Mouse (Mus musculus): ENCODE measurements around the gene H2-T23. TPM values are rescaled to one million over a fixed set of nuclear protein-coding genes. Genes with fewer than 3 reads are reported as not detected.
"Not testable (repeated sequence)": the region's sequence is repeated elsewhere in the genome, so short reads cannot be mapped to it uniquely, and the experiment has no call there.

The H2-T23 gene
- total RNA-seq (2012; rRNA removed) (21.8 and 23.0 TPM in 2 replicates), total RNA-seq (2014; rRNA removed) (35.6 and 38.8 TPM in 2 replicates), polyA plus RNA-seq (2012; ENCODE audit: insufficient read length, low read depth) (42.1 and 75.0 TPM in 2 replicates)

DNA sequence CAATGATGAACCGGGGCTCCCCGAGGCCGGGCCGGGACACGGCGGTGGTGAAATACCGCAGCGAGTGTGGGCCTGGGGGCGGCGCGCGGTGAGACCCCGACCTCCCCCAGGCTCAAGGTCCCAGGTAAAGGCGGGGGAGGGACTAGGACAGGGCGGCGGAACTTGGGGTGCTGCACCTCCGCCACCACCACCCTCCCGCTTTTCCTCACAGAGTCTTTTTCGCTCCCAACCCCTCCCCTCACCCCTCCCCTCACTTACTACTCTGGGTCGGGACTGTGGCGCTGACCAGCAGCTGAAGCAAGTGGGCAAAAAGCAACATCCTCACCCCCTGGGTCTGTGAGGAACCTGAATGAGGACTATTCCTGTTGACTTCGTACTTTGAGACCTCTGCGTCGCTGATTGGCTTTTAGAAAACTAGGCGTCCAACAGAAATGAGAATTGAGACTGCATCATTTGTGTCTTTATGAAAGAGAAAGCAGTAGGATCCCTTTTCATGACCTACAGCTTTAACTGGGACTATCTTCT, at the start of gene H2-T23:
Gene H2-T23 (minus strand): TSS at position 505 of the 525 bp plus-strand sequence.
- in situ Hi-C loops (cut with MboI; ENCODE audit: low pct_ligation_motif_present, low pct_unique_long_range_greater_than_20kb, low sequenced_read_pairs), result loop anchor here (10.0 kb wide), 1 partner anchor 82 kb away; no protein-coding TSS in a partner anchor
- H3K27me3 ChIP-seq (replicated peaks); DNase-seq (ENCODE audit: extremely low read depth); H3K4me1 ChIP-seq (ENCODE audit: control insufficient read depth in 1 of 2, insufficient read depth in 2 of 2); dilution Hi-C loops (cut with MboI; ENCODE audit: extremely low pct_ligation_motif_present, extremely low pct_unique_long_range_greater_than_20kb, low sequenced_read_pairs); H3K4me2 ChIP-seq (ENCODE audit: insufficient read depth, low read depth, poor library complexity, severe bottlenecking); H3K9me3 ChIP-seq (replicated peaks; ENCODE audit: low read length): not testable (repeated sequence)
- H3K27ac ChIP-seq (ENCODE audit: insufficient read depth, low read depth), result peak within 1 kb of the TSS; percentile 74
- H3K36me3 ChIP-seq (replicated peaks in 1 of 2; ENCODE audit: control insufficient read depth in 1 of 2, insufficient read depth in 1 of 2, low read length in 1 of 2), result peaks cover 2 to 13% of the 10 kb centered on the region in 2 experiments
- peaks cover 12% of the 10 kb centered on the region; the same call in 1 of the 2 replicates for H3K79me2 ChIP-seq (replicated peaks; ENCODE audit: control insufficient read depth, extremely low read depth, insufficient read depth, poor library complexity, severe bottlenecking)
- peak within 1 kb of the TSS; percentile 53 to 80 (median 58) for H3K4me3 ChIP-seq (replicated peaks in 1 of 3; ENCODE audit: low read depth in 2 of 3, low read length in 2 of 3, poor library complexity in 1 of 3)
- H3K9ac ChIP-seq (ENCODE audit: insufficient read depth, low read depth), result peak within 1 kb of the TSS; percentile 84
- TF ChIP-seq POLR2A (IDR thresholded peaks at IDR 0.05; ENCODE audit: low read depth, low read length) (peak; percentile 41; the same call in 1 of the 2 replicates), CHD2 (IDR thresholded peaks at IDR 0.05; ENCODE audit: low read length) (peak; percentile 87), TBP (conservative IDR thresholded peaks at IDR 0.05; ENCODE audit: low read depth, low read length) (0 out of 2 replicates have a peak, but pooled peaks have one; percentile 53)

DNA sequence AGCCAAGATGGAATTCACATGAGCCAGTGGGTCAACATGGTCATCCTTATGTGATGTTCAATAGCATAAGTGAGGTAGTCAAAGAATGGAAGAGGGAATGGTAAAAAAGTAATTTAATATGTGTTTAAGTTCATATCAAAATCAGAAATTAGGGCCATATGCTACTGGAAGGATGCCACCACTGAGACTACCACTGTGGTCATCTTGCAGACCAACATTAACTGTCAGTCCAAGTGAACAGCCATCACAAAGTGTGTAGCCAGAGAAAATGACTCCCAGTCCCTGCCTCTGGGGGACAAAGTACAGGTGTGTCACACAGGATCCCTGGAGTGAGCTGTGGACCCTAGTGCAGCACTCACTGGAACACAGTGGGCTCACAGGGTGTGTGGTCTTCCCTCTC, 49.2 kb upstream of the H2-T23 start:
- H3K4me2 ChIP-seq (ENCODE audit: insufficient read depth, low read depth, poor library complexity, severe bottlenecking); H3K27me3 ChIP-seq (replicated peaks); H3K9me3 ChIP-seq (replicated peaks; ENCODE audit: low read length); H3K79me2 ChIP-seq (replicated peaks; ENCODE audit: control insufficient read depth, extremely low read depth, insufficient read depth, poor library complexity, severe bottlenecking); H3K27ac ChIP-seq (ENCODE audit: insufficient read depth, low read depth); DNase-seq (ENCODE audit: extremely low read depth); H3K4me3 ChIP-seq (replicated peaks in 1 of 3; ENCODE audit: low read depth in 2 of 3, low read length in 2 of 3, poor library complexity in 1 of 3); H3K36me3 ChIP-seq (replicated peaks in 1 of 2; ENCODE audit: control insufficient read depth in 1 of 2, insufficient read depth in 1 of 2, low read length in 1 of 2); dilution Hi-C loops (cut with MboI; ENCODE audit: extremely low pct_ligation_motif_present, extremely low pct_unique_long_range_greater_than_20kb, low sequenced_read_pairs); H3K9ac ChIP-seq (ENCODE audit: insufficient read depth, low read depth); H3K4me1 ChIP-seq (ENCODE audit: control insufficient read depth in 1 of 2, insufficient read depth in 2 of 2): not testable (repeated sequence)
- in situ Hi-C loops (cut with MboI; ENCODE audit: low pct_ligation_motif_present, low pct_unique_long_range_greater_than_20kb, low sequenced_read_pairs), result loop anchor here (10.0 kb wide), 1 partner anchor 757 kb away; the partner anchor contains the start of gene H2-Q1

DNA sequence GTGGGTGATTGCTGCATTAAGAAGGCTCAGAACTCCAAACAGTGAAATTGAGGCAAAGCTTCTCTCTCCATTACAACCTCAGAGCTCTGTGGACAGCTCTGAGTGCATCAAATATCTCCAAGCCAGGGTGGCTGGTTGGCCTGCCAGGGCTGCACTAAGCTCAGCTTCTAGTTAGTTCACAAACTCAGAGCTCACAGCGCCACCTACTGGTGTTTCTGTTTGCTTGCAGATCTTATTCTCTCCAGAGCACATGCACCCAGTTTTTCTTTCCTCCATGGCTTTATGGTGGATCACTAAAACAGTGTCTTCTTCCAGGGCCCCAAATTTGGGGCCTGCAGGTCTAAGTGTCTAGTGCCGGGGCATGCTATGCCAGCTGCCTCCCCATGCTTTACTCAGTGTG, 28.2 kb upstream of the H2-T23 start:
- Histone ChIP-seq H3K9me3 (replicated peaks; ENCODE audit: low read length) (no peaks in the 10 kb centered on the region), H3K36me3 (replicated peaks in 1 of 2; ENCODE audit: control insufficient read depth in 1 of 2, insufficient read depth in 1 of 2, low read length in 1 of 2) (no peaks in the 10 kb centered on the region), H3K27me3 (replicated peaks) (peaks cover 11% of the 10 kb centered on the region), H3K27ac (ENCODE audit: insufficient read depth, low read depth) (no peak overlapping the region), H3K4me2 (ENCODE audit: insufficient read depth, low read depth, poor library complexity, severe bottlenecking) (no peak overlapping the region), H3K4me3 (replicated peaks in 1 of 3; ENCODE audit: low read depth in 2 of 3, low read length in 2 of 3, poor library complexity in 1 of 3) (no peak overlapping the region), H3K79me2 (replicated peaks; ENCODE audit: control insufficient read depth, extremely low read depth, insufficient read depth, poor library complexity, severe bottlenecking) (no peaks in the 10 kb centered on the region), H3K9ac (ENCODE audit: insufficient read depth, low read depth) (no peak overlapping the region), H3K4me1 (ENCODE audit: control insufficient read depth in 1 of 2, insufficient read depth in 2 of 2) (no peaks in the 10 kb centered on the region)
- TF ChIP-seq USF1 (IDR thresholded peaks at IDR 0.05; ENCODE audit: low read depth, low read length), result no peak
- TF ChIP-seq CTCF (conservative IDR thresholded peaks at IDR 0.05 in 1 of 2, IDR thresholded peaks at IDR 0.05 in 1 of 2; ENCODE audit: low read depth in 2 of 2, low read length in 2 of 2), result peak; percentile 75 to 87
- peak; percentile 59; the same call in 1 of the 2 replicates for TF ChIP-seq MYC (IDR thresholded peaks at IDR 0.05; ENCODE audit: low read depth, low read length)
- peak; percentile 80 for TF ChIP-seq RAD21 (IDR thresholded peaks at IDR 0.05; ENCODE audit: low read depth, low read length)
- TF ChIP-seq MAFK (IDR thresholded peaks at IDR 0.05; ENCODE audit: insufficient replicate concordance, low read length), result no peak
- TF ChIP-seq SMC3 (IDR thresholded peaks at IDR 0.05; ENCODE audit: low read depth, low read length), result peak; percentile 80
- TF ChIP-seq SIN3A (IDR thresholded peaks at IDR 0.05; ENCODE audit: low read length), result no peak
- TF ChIP-seq HCFC1 (IDR thresholded peaks at IDR 0.05; ENCODE audit: low read depth, low read length), result no peak
- no peak for TF ChIP-seq KAT2A (IDR thresholded peaks at IDR 0.05; ENCODE audit: insufficient replicate concordance, low read length)
- in situ Hi-C loops (cut with MboI; ENCODE audit: low pct_ligation_motif_present, low pct_unique_long_range_greater_than_20kb, low sequenced_read_pairs) (loop anchor here (10.0 kb wide), 2 partner anchors 74 to 134 kb away; partner anchors contain the start of gene H2-T3), dilution Hi-C loops (cut with MboI; ENCODE audit: extremely low pct_ligation_motif_present, extremely low pct_unique_long_range_greater_than_20kb, low sequenced_read_pairs) (no loop called here)
- DNase-seq (ENCODE audit: extremely low read depth), result peak; percentile 92

DNA sequence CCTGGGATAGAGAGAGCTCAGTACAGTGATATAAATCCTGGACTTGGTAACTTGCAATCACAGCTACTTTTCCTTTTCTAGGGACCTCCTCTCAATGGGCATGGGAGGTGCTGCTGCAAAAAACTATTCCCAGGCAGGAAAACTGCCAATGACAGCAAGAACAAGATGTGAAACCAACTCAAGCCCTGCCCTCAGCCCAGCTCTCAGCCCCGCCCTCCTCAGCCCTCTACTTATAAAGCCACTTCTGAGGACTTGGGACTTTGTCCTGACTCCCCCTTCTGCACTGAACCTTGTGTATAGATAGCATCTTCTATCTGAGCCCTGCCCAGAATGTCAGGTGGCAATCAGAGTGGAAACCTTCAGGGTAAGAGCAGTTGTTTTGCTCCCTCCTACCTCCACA, 25.7 kb upstream of the H2-T23 start, which contains the start of gene Gm11127:
Gene Gm11127 (minus strand): TSS at position 10 of the 400 bp plus-strand sequence.
- H3K4me3 ChIP-seq (replicated peaks in 1 of 3; ENCODE audit: low read depth in 2 of 3, low read length in 2 of 3, poor library complexity in 1 of 3); H3K27me3 ChIP-seq (replicated peaks); H3K4me2 ChIP-seq (ENCODE audit: insufficient read depth, low read depth, poor library complexity, severe bottlenecking); H3K36me3 ChIP-seq (replicated peaks in 1 of 2; ENCODE audit: control insufficient read depth in 1 of 2, insufficient read depth in 1 of 2, low read length in 1 of 2); H3K27ac ChIP-seq (ENCODE audit: insufficient read depth, low read depth); dilution Hi-C loops (cut with MboI; ENCODE audit: extremely low pct_ligation_motif_present, extremely low pct_unique_long_range_greater_than_20kb, low sequenced_read_pairs); H3K79me2 ChIP-seq (replicated peaks; ENCODE audit: control insufficient read depth, extremely low read depth, insufficient read depth, poor library complexity, severe bottlenecking); DNase-seq (ENCODE audit: extremely low read depth); H3K9ac ChIP-seq (ENCODE audit: insufficient read depth, low read depth); H3K4me1 ChIP-seq (ENCODE audit: control insufficient read depth in 1 of 2, insufficient read depth in 2 of 2); H3K9me3 ChIP-seq (replicated peaks; ENCODE audit: low read length); in situ Hi-C loops (cut with MboI; ENCODE audit: low pct_ligation_motif_present, low pct_unique_long_range_greater_than_20kb, low sequenced_read_pairs): not testable (repeated sequence)

DNA sequence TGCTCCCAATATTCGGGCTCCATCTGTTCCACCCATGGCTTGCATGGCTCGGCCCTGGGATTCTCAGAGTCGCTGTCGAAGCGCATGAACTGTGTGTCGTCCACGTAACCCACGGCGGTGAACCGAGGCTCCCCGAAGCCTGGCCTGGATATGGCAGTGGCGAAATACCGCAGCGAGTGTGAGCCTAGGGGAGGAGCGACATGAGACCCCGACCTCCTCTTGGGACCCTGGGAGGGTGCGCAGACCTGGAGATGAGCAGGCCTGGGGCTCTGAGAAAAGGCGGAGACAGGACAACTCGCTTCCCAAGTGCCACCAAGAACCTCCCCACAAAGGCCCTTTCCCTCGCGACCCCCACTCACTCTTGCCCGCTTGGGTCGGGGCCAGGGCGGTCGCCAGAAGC, 25.3 kb upstream of the H2-T23 start:
- dilution Hi-C loops (cut with MboI; ENCODE audit: extremely low pct_ligation_motif_present, extremely low pct_unique_long_range_greater_than_20kb, low sequenced_read_pairs), result not testable (repeated sequence)

More for the DNA sequence above, 25.3 kb upstream of the H2-T23 start:
- H3K36me3 ChIP-seq (replicated peaks in 1 of 2; ENCODE audit: control insufficient read depth in 1 of 2, insufficient read depth in 1 of 2, low read length in 1 of 2); H3K79me2 ChIP-seq (replicated peaks; ENCODE audit: control insufficient read depth, extremely low read depth, insufficient read depth, poor library complexity, severe bottlenecking); H3K9me3 ChIP-seq (replicated peaks; ENCODE audit: low read length); DNase-seq (ENCODE audit: extremely low read depth); H3K27ac ChIP-seq (ENCODE audit: insufficient read depth, low read depth); H3K4me3 ChIP-seq (replicated peaks in 1 of 3; ENCODE audit: low read depth in 2 of 3, low read length in 2 of 3, poor library complexity in 1 of 3); H3K4me1 ChIP-seq (ENCODE audit: control insufficient read depth in 1 of 2, insufficient read depth in 2 of 2); H3K27me3 ChIP-seq (replicated peaks); H3K9ac ChIP-seq (ENCODE audit: insufficient read depth, low read depth); in situ Hi-C loops (cut with MboI; ENCODE audit: low pct_ligation_motif_present, low pct_unique_long_range_greater_than_20kb, low sequenced_read_pairs); H3K4me2 ChIP-seq (ENCODE audit: insufficient read depth, low read depth, poor library complexity, severe bottlenecking): not testable (repeated sequence)
